Mouse (Mus musculus) stomach, embryonic 14.5 days (tissue): ENCODE results near the gene Tbc1d8. TPM values are rescaled to one million over a fixed set of nuclear protein-coding genes. Genes with fewer than 3 reads are reported as not detected.

ENCODE experiments used
- ATAC-seq: fragments of 200-750 bp; cut with Nextera tagmentation; 2 replicates; pipeline ENCODE4 v1.8.0; 2017; ENCODE audit warnings: low read depth, moderate TSS enrichment; ENCODE audit not compliant: insufficient number of reproducible peaks, insufficient read depth, low FRiP score
- H3K27ac ChIP-seq: fragments of 300-500 bp; sonication (generic); 2 replicates; pipeline ENCODE4 v1.5.1; 2014; ENCODE audit warnings: mild to moderate bottlenecking, low read length, moderate library complexity, mixed read lengths
- H3K27me3 ChIP-seq: fragments of 300-500 bp; sonication (generic); 2 replicates; pipeline ENCODE4 v1.6.1; 2014; ENCODE audit warnings: low read length, control low read depth, mixed read lengths; ENCODE audit not compliant: control insufficient read depth, insufficient read depth
- H3K36me3 ChIP-seq: fragments of 300-500 bp; sonication (generic); 2 replicates; pipeline ENCODE4 v1.6.1; 2014; ENCODE audit warnings: mild to moderate bottlenecking, control low read depth, low read length, moderate library complexity, mixed read lengths; ENCODE audit not compliant: control insufficient read depth, insufficient read depth
- H3K4me1 ChIP-seq: fragments of 300-500 bp; sonication (generic); 2 replicates; pipeline ENCODE4 v1.6.1; 2014; ENCODE audit warnings: low read length, control low read depth, mixed read lengths; ENCODE audit not compliant: control insufficient read depth, insufficient read depth
- H3K4me2 ChIP-seq: fragments of 300-500 bp; sonication (generic); replicated peaks from 2 replicates; pipeline ENCODE4 v1.6.1; 2014; ENCODE audit warnings: low read depth, low read length, control low read depth
- H3K4me3 ChIP-seq: fragments of 300-500 bp; sonication (generic); 2 replicates; pipeline ENCODE4 v1.5.1; 2014; ENCODE audit warnings: low read depth, low read length, control low read depth
- H3K9ac ChIP-seq: fragments of 300-500 bp; sonication (generic); replicated peaks from 2 replicates; pipeline ENCODE4 v1.6.1; 2014; ENCODE audit warnings: low read depth, mild to moderate bottlenecking, control low read depth, low read length, moderate library complexity, mixed read lengths
- H3K9me3 ChIP-seq: fragments of 300-500 bp; sonication (generic); 2 replicates; pipeline ENCODE4 v1.6.1; 2016; ENCODE audit warnings: low read depth, low read length, control low read depth; ENCODE audit not compliant: control insufficient read depth
- WGBS: fragments of 180-500 bp; shearing (Covaris S2); extraction: QIAGEN DNeasy Blood & Tissue Kit; methylation state at CpG from one replicate; pipeline ENCODE4 v1.1.7; 2014; 5-methylcytosine and 5-hydroxymethylcytosine counted together
- polyA plus RNA-seq: library from polyadenylated mRNA; unstranded; fragments of >200 nt; fragmentation: Nextera tagmentation; extraction: Ambion mirVana; gene quantifications from 2 replicates; pipeline ENCODE4 v1.2.1, GENCODE M21; 2014

Tbc1d8 gene
- polyA plus RNA-seq, 1 experiment from 2014 or later = 11.7 TPM

GRCm38 (mm10) chr1:39471298-39471902 lies 7.2 kb downstream of the Tbc1d8 start:
- Histone ChIP-seq H3K27me3 (no peaks in the 10 kb centered on the region), H3K36me3 (no peaks in the 10 kb centered on the region), H3K27ac (peak overlapping the region; percentile 49; the same call in 1 of the 2 replicates), H3K4me1 (peaks cover 4% of the 10 kb centered on the region; the same call in 1 of the 2 replicates), H3K4me3 (no peak overlapping the region), H3K9ac (no peak overlapping the region), H3K4me2 (no peak overlapping the region), H3K9me3 (no peaks in the 10 kb centered on the region)
- peak; percentile 80 for ATAC-seq
- WGBS = 54% methylated on average over 9 of the region's 9 CpGs

- Histone ChIP-seq H3K27ac (no peak overlapping the region), H3K4me1 (peaks cover 4% of the 10 kb centered on the region; the same call in 1 of the 2 replicates), H3K4me3 (no peak overlapping the region), H3K27me3 (no peaks in the 10 kb centered on the region), H3K36me3 (no peaks in the 10 kb centered on the region), H3K4me2 (no peak overlapping the region), H3K9ac (no peak overlapping the region), H3K9me3 (no peaks in the 10 kb centered on the region)
- 82% methylated on average over 7 of the region's 7 CpGs for WGBS
- no peak for ATAC-seq
Measured at GRCm38 (mm10) chr1:39468982-39469381, 9.6 kb downstream of the Tbc1d8 start.

GRCm38 (mm10) chr1:39466526-39466925 lies 12.0 kb downstream of the Tbc1d8 start:
- H3K36me3 ChIP-seq = no peaks in the 10 kb centered on the region
- H3K4me3 ChIP-seq = no peak overlapping the region
- H3K4me1 ChIP-seq = no peaks in the 10 kb centered on the region
- 86% methylated on average over 13 of the region's 13 CpGs for WGBS
- H3K4me2 ChIP-seq = no peak overlapping the region
- no peak overlapping the region for H3K9ac ChIP-seq
- no peaks in the 10 kb centered on the region for H3K27me3 ChIP-seq
- no peaks in the 10 kb centered on the region for H3K9me3 ChIP-seq
- no peak overlapping the region for H3K27ac ChIP-seq
- no peak for ATAC-seq

DNA sequence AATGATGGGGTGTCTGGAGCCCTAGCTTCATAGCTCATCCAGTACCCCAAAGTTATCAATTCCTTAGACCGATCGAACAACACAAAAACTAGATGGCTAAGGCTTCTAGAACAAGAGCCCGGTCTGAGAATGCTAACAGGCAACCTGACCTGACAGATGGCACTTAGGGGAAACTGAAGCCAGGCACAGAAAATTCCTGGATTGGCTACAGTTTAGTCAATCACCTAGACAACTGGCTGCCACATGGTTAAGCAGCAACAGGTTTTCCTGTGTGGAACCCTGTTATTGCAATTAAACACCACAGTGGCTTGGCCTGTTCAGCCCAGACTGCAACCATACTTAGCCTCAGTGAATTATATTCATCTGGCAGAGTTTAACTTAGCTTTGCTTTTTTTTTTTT lies 13.8 kb downstream of the Tbc1d8 start:
- Histone ChIP-seq H3K4me3 (no peak overlapping the region), H3K4me2 (no peak overlapping the region), H3K9me3 (no peaks in the 10 kb centered on the region), H3K9ac (no peak overlapping the region), H3K4me1 (no peaks in the 10 kb centered on the region), H3K27me3 (no peaks in the 10 kb centered on the region), H3K27ac (no peak overlapping the region), H3K36me3 (no peaks in the 10 kb centered on the region)
- 85% methylated on average over 3 of the region's 3 CpGs for WGBS
- no peak for ATAC-seq

- Histone ChIP-seq H3K27ac (no peak overlapping the region), H3K4me3 (no peak overlapping the region), H3K27me3 (no peaks in the 10 kb centered on the region), H3K4me1 (no peaks in the 10 kb centered on the region), H3K4me2 (no peak overlapping the region), H3K36me3 (no peaks in the 10 kb centered on the region), H3K9me3 (no peaks in the 10 kb centered on the region), H3K9ac (no peak overlapping the region)
- 83% methylated on average over 6 of the region's 6 CpGs for WGBS
- no peak for ATAC-seq
Measured at GRCm38 (mm10) chr1:39462937-39463444, 15.6 kb downstream of the Tbc1d8 start.

GRCm38 (mm10) chr1:39462036-39462435 lies 16.5 kb downstream of the Tbc1d8 start:
- H3K36me3 ChIP-seq = no peaks in the 10 kb centered on the region
- H3K4me3 ChIP-seq = no peak overlapping the region
- H3K4me1 ChIP-seq = no peaks in the 10 kb centered on the region
- no peak for ATAC-seq
- H3K9ac ChIP-seq = no peak overlapping the region
- WGBS = 87% methylated on average over 13 of the region's 13 CpGs
- no peaks in the 10 kb centered on the region for H3K9me3 ChIP-seq
- H3K27me3 ChIP-seq = no peaks in the 10 kb centered on the region
- H3K27ac ChIP-seq = no peak overlapping the region
- no peak overlapping the region for H3K4me2 ChIP-seq

DNA sequence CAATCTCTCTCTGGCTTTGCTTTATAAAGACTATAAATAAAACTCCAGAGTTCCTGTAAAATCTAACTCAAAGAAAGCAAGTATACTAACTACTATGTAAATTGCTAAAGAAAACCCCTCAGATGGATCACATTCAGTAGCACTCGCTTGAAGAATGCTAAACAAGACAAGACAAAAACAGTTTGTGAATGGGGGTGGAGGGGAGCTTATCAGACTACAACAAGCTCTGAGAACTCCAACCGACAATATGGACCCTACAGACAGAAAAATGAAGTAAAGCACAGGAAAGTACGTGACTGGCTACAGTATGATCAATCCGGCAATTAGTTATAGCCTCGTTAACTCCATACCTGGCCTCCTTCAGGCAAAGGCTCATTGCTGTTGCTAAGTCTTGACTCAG lies 18.1 kb downstream of the Tbc1d8 start:
- no peaks in the 10 kb centered on the region for H3K36me3 ChIP-seq
- H3K4me2 ChIP-seq = no peak overlapping the region
- no peaks in the 10 kb centered on the region for H3K27me3 ChIP-seq
- WGBS = 84% methylated on average over 5 of the region's 5 CpGs
- no peaks in the 10 kb centered on the region for H3K4me1 ChIP-seq
- H3K9me3 ChIP-seq = no peaks in the 10 kb centered on the region
- ATAC-seq = no peak
- no peak overlapping the region for H3K4me3 ChIP-seq
- H3K27ac ChIP-seq = no peak overlapping the region
- no peak overlapping the region for H3K9ac ChIP-seq

- H3K4me3 ChIP-seq = no peak overlapping the region
- no peak overlapping the region for H3K9ac ChIP-seq
- no peaks in the 10 kb centered on the region for H3K9me3 ChIP-seq
- H3K27me3 ChIP-seq = no peaks in the 10 kb centered on the region
- no peak overlapping the region for H3K27ac ChIP-seq
- no peak overlapping the region for H3K4me2 ChIP-seq
- H3K4me1 ChIP-seq = peaks cover 2% of the 10 kb centered on the region; the same call in 1 of the 2 replicates
- 86% methylated on average over 13 of the region's 13 CpGs for WGBS
- no peaks in the 10 kb centered on the region for H3K36me3 ChIP-seq
- no peak for ATAC-seq
Measured at GRCm38 (mm10) chr1:39457887-39458874, 20.4 kb downstream of the Tbc1d8 start.
